Mouse (Mus musculus): ENCODE data around the gene Themis3.
"Not testable (repeated sequence)": the region's sequence is repeated elsewhere in the genome, so short reads cannot be mapped to it uniquely, and the experiment has no call there.

Themis3 gene

GRCm38 (mm10) chr17:66558404-66559317 is 35.8 kb downstream of the Themis3 start:
- no peak for DNase-seq (ENCODE audit: low spot score in 2 of 2)

- DNase-seq (ENCODE audit: low spot score in 2 of 2), result no peak
Measured at GRCm38 (mm10) chr17:66552690-66553089, 41.7 kb downstream of the Themis3 start.

- no peak for DNase-seq (ENCODE audit: low spot score in 2 of 2)
Measured at GRCm38 (mm10) chr17:66550486-66550885, 43.9 kb downstream of the Themis3 start.

- no peak for DNase-seq (ENCODE audit: low spot score in 2 of 2)
Measured at GRCm38 (mm10) chr17:66532285-66532684, 62.1 kb downstream of the Themis3 start.

GRCm38 (mm10) chr17:66523396-66523795 is 71.0 kb downstream of the Themis3 start:
- DNase-seq (ENCODE audit: low spot score in 2 of 2), result no peak

- not testable (repeated sequence) for DNase-seq (ENCODE audit: low spot score in 2 of 2)
Measured at GRCm38 (mm10) chr17:66522631-66523030, 71.8 kb downstream of the Themis3 start.

- peak; percentile 81 for DNase-seq (ENCODE audit: low spot score in 2 of 2)
Measured at GRCm38 (mm10) chr17:66519554-66520553, 74.6 kb downstream of the Themis3 start, which contains the start of gene Rab12. Rab12 (minus strand) TSS chr17:66519729.

GRCm38 (mm10) chr17:66518877-66519553 is 75.4 kb downstream of the Themis3 start:
- peak in 1 of 2 experiments; percentile 38 for DNase-seq (ENCODE audit: low spot score in 2 of 2)

GRCm38 (mm10) chr17:66516953-66517352 is 77.5 kb downstream of the Themis3 start:
- DNase-seq (ENCODE audit: low spot score in 2 of 2), result no peak

- DNase-seq (ENCODE audit: low spot score in 2 of 2), result no peak
Measured at GRCm38 (mm10) chr17:66514288-66514995, 80.0 kb downstream of the Themis3 start.

- DNase-seq (ENCODE audit: low spot score in 2 of 2), result no peak
Measured at GRCm38 (mm10) chr17:66512202-66512956, 82.0 kb downstream of the Themis3 start.

GRCm38 (mm10) chr17:66510221-66510683 is 84.2 kb downstream of the Themis3 start:
- no peak for DNase-seq (ENCODE audit: low spot score in 2 of 2)

- DNase-seq (ENCODE audit: low spot score in 2 of 2), result no peak
Measured at GRCm38 (mm10) chr17:66507049-66507954, 87.1 kb downstream of the Themis3 start.

GRCm38 (mm10) chr17:66504964-66505363 is 89.5 kb downstream of the Themis3 start:
- no peak for DNase-seq (ENCODE audit: low spot score in 2 of 2)

All from right cerebral cortex, adult 2 months (tissue).